In genomic region chr3:106449567-106449966, GRCm38 (mm10) we compare ENCODE assay signal across 20 mouse cellular contexts. TPM values are rescaled to one million over a fixed set of nuclear protein-coding genes. Genes with fewer than 3 reads are reported as not detected.
A peak's percentile ranks its signal among the peaks of the same experiment; 100 is the strongest.
DNase-seq lines count a peak whose midpoint lies in the region; ATAC-seq and TF ChIP-seq lines count a peak whose summit lies in the region.
"Had no signal": no experiment of that assay in that cellular context is flagged by ENCODE, and none has a peak within 500 bp of the region (broad histone marks: within the 10 kb centered on the region; RNA-seq: fewer than 3 reads in every experiment).

No protein-coding gene starts in this region.

- no peak for TF ChIP-seq CTCF in lung, adult 2 months (IDR thresholded peaks at IDR 0.05; ENCODE audit: insufficient read depth, low read length)
- TF ChIP-seq CTCF in hindbrain, postnatal 0 days (IDR thresholded peaks at IDR 0.05; ENCODE audit: low read depth), result no peak

- H3K9ac ChIP-seq in hindbrain, postnatal 0 days (replicated peaks; ENCODE audit: low read length), result no peak overlapping the region
- H3K9ac ChIP-seq in forebrain, embryonic 14.5 days (ENCODE audit: low read length), result no peak overlapping the region

- no peaks in the 10 kb centered on the region for H3K36me3 ChIP-seq in hindbrain, postnatal 0 days (ENCODE audit: insufficient read depth, low read length)
- H3K36me3 ChIP-seq in forebrain, embryonic 14.5 days (ENCODE audit: control insufficient read depth, insufficient read depth, low read length), result no peaks in the 10 kb centered on the region
- H3K36me3 ChIP-seq: midbrain, embryonic 10.5 days had no signal

- no peaks in the 10 kb centered on the region for H3K9me3 ChIP-seq in hindbrain, postnatal 0 days (ENCODE audit: low read length)
- no peaks in the 10 kb centered on the region for H3K9me3 ChIP-seq in forebrain, embryonic 14.5 days (replicated peaks; ENCODE audit: control insufficient read depth, low read length)
- H3K9me3 ChIP-seq: midbrain, embryonic 10.5 days had no signal

- H3K4me2 ChIP-seq in hindbrain, postnatal 0 days (ENCODE audit: low read depth, low read length), result no peak overlapping the region
- H3K4me2 ChIP-seq in forebrain, embryonic 14.5 days (ENCODE audit: low read length), result no peak overlapping the region

- 49% methylated on average over 4 of the region's 4 CpGs for WGBS in lung, adult 2 months
- WGBS in hindbrain, postnatal 0 days, result 82% methylated on average over 4 of the region's 4 CpGs
- WGBS in forebrain, embryonic 14.5 days, result 72% methylated on average over 4 of the region's 4 CpGs

- no peak overlapping the region for H3K27ac ChIP-seq in hindbrain, postnatal 0 days
- no peak overlapping the region for H3K27ac ChIP-seq in forebrain, embryonic 14.5 days (ENCODE audit: low read depth, low read length)
- H3K27ac ChIP-seq: midbrain, embryonic 10.5 days had no signal

- no peak for TF ChIP-seq POLR2A in lung, adult 2 months (IDR thresholded peaks at IDR 0.05; ENCODE audit: borderline replicate concordance, extremely low read depth, low read depth, low read length)

- peak; percentile 46 for DNase-seq in lung, postnatal 25 days (ENCODE audit: low spot score)
- DNase-seq in lung, adult 2 months, result no peak
- DNase-seq in T-cell, adult 2 months (ENCODE audit: low spot score), result peak; percentile 89
- DNase-seq in thymus, postnatal 14 days, result peak; percentile 74
- no peak for DNase-seq in hindbrain, postnatal 0 days (ENCODE audit: low spot score)
- no peak for DNase-seq in forebrain, embryonic 14.5 days (ENCODE audit: low spot score)
- no peak for DNase-seq in adrenal gland, postnatal 14 days
- DNase-seq: cerebellum, postnatal 25 days; heart, postnatal 36 days; kidney, postnatal 4 days; layer of hippocampus, postnatal 36 days; right cerebral cortex, postnatal 25 days had no signal

- ATAC-seq in monocyte, adult 5-6 weeks (replicated peaks; ENCODE audit: insufficient number of reproducible peaks, low FRiP score, low TSS enrichment, poor library complexity, severe bottlenecking), result peak; percentile 59
- no peak for ATAC-seq in hindbrain, postnatal 0 days
- no peak for ATAC-seq in forebrain, embryonic 14.5 days
- ATAC-seq: intestine, embryonic 16.5 days; Patski had no signal

- no peaks in the 10 kb centered on the region for H3K4me1 ChIP-seq in lung, adult 2 months (ENCODE audit: control insufficient read depth, insufficient read depth, low read length)
- H3K4me1 ChIP-seq in hindbrain, postnatal 0 days (ENCODE audit: insufficient read depth, low read length), result no peaks in the 10 kb centered on the region
- no peaks in the 10 kb centered on the region for H3K4me1 ChIP-seq in forebrain, embryonic 14.5 days (ENCODE audit: control insufficient read depth, insufficient read depth, low read length)
- H3K4me1 ChIP-seq: midbrain, embryonic 10.5 days had no signal

- no peak overlapping the region for H3K4me3 ChIP-seq in lung, adult 2 months (replicated peaks; ENCODE audit: extremely low read depth, low read depth, low read length)
- no peak overlapping the region for H3K4me3 ChIP-seq in hindbrain, postnatal 0 days (ENCODE audit: low read length)
- no peak overlapping the region for H3K4me3 ChIP-seq in forebrain, embryonic 14.5 days (ENCODE audit: low read depth, low read length)
- H3K4me3 ChIP-seq: midbrain, embryonic 10.5 days had no signal

- H3K27me3 ChIP-seq in hindbrain, postnatal 0 days (ENCODE audit: insufficient read depth, low read length), result no peaks in the 10 kb centered on the region
- no peaks in the 10 kb centered on the region for H3K27me3 ChIP-seq in forebrain, embryonic 14.5 days (replicated peaks; ENCODE audit: control insufficient read depth, insufficient read depth, low read length)

RNA-seq across cellular contexts. Expression of gene Dennd2d, which starts 32.6 kb away (rescaled TPM):
- 8.7 and 12.7 TPM in 2 replicates for polyA plus RNA-seq in lung, adult 2 months (2012; rRNA removed)
- 25.0 to 49.5 TPM (median 27.4 TPM) in 3 replicates for total RNA-seq in monocyte, adult 5-6 weeks (2017)
- total RNA-seq in hindbrain, postnatal 0 days (2014; rRNA removed), result 1.1 and 1.7 TPM in 2 replicates
- 1.0 and 1.2 TPM in 2 replicates for polyA plus RNA-seq in hindbrain, postnatal 0 days (2015; fragmentation: Nextera tagmentation; extraction: Ambion mirVana)
- 0.42 and 0.56 TPM in 2 replicates for polyA plus RNA-seq in forebrain, embryonic 14.5 days (2014; fragmentation: Nextera tagmentation; extraction: Ambion mirVana)
- 1.9 and 6.4 TPM in 2 replicates for total RNA-seq in adrenal gland, postnatal 14 days (2021)

RNA-seq across cellular contexts. Expression of gene Chil6, which starts 43.6 kb away (rescaled TPM):
- polyA plus RNA-seq in lung, adult 2 months (2012; rRNA removed), result not detected in 2 replicates
- not detected in 3 replicates for total RNA-seq in monocyte, adult 5-6 weeks (2017)
- not detected in 2 replicates for total RNA-seq in hindbrain, postnatal 0 days (2014; rRNA removed)
- polyA plus RNA-seq in hindbrain, postnatal 0 days (2015; fragmentation: Nextera tagmentation; extraction: Ambion mirVana), result not detected in 2 replicates
- polyA plus RNA-seq in forebrain, embryonic 14.5 days (2014; fragmentation: Nextera tagmentation; extraction: Ambion mirVana), result not detected in 2 replicates
- not detected in 2 replicates for total RNA-seq in adrenal gland, postnatal 14 days (2021)
- total RNA-seq: adrenal gland, adult 18-20 months; heart, adult 8-10 months; heart, postnatal 36 days; layer of hippocampus, postnatal 36 days had no signal
- polyA plus RNA-seq: embryonic facial prominence, embryonic 11.5 days; limb, embryonic 11.5 days; midbrain, embryonic 10.5 days; Patski had no signal

Comparison
In these comparisons a context has a peak if more than half of its experiments do, and no peak if none do; other contexts are left out.
1. DNase-seq: peak in lung, postnatal 25 days (single experiment), T-cell, adult 2 months (single experiment) and thymus, postnatal 14 days (single experiment); none in lung, adult 2 months (single experiment), hindbrain, postnatal 0 days (single experiment), forebrain, embryonic 14.5 days (single experiment) and adrenal gland, postnatal 14 days (single experiment).